Mouse (Mus musculus) forebrain, embryonic 15.5 days (tissue): ENCODE measurements around the gene Slc8b1. TPM values are rescaled to one million over a fixed set of nuclear protein-coding genes. Genes with fewer than 3 reads are reported as not detected.

Experiments used
- ATAC-seq: fragments of 200-750 bp; cut with Nextera tagmentation; replicated peaks from 2 replicates; pipeline ENCODE4 v1.8.0; 2017; ENCODE audit warnings: mild to moderate bottlenecking, moderate TSS enrichment, moderate library complexity
- H3K27ac ChIP-seq: fragments of 300-500 bp; sonication (generic); replicated peaks from 2 replicates; pipeline ENCODE4 v1.5.1; 2015; ENCODE audit warnings: mild to moderate bottlenecking, inconsistent platforms
- H3K27me3 ChIP-seq: fragments of 300-500 bp; sonication (generic); 2 replicates; pipeline ENCODE4 v1.6.1; 2015; ENCODE audit warnings: inconsistent platforms
- H3K36me3 ChIP-seq: fragments of 300-500 bp; sonication (generic); 2 replicates; pipeline ENCODE4 v1.6.1; 2015; ENCODE audit warnings: mild to moderate bottlenecking, inconsistent platforms
- H3K4me1 ChIP-seq: fragments of 300-500 bp; sonication (generic); 2 replicates; pipeline ENCODE4 v1.6.1; 2015; ENCODE audit warnings: inconsistent platforms
- H3K4me2 ChIP-seq: fragments of 300-500 bp; sonication (generic); replicated peaks from 2 replicates; pipeline ENCODE4 v1.6.1; 2015; ENCODE audit warnings: mild to moderate bottlenecking, inconsistent platforms
- H3K4me3 ChIP-seq: fragments of 300-500 bp; sonication (generic); 2 replicates; pipeline ENCODE4 v1.5.1; 2015; ENCODE audit warnings: mild to moderate bottlenecking, inconsistent platforms
- H3K9ac ChIP-seq: fragments of 300-500 bp; sonication (generic); replicated peaks from 2 replicates; pipeline ENCODE4 v1.6.1; 2015; ENCODE audit warnings: mild to moderate bottlenecking, inconsistent platforms
- H3K9me3 ChIP-seq: fragments of 300-500 bp; sonication (generic); 2 replicates; pipeline ENCODE4 v1.6.1; 2016; ENCODE audit warnings: inconsistent platforms
- WGBS: fragments of 180-500 bp; shearing (Covaris S2); methylation state at CpG from one replicate; pipeline ENCODE4 v1.1.7; 2015; ENCODE audit warnings: mixed read lengths; 5-methylcytosine and 5-hydroxymethylcytosine counted together
- polyA plus RNA-seq: library from polyadenylated mRNA; unstranded; fragments of >200 nt; fragmentation: Nextera tagmentation; extraction: Ambion mirVana; gene quantifications from 2 replicates; pipeline ENCODE4 v1.2.1, GENCODE M21; 2015

Gene Slc8b1
- polyA plus RNA-seq: 2.2 and 2.4 TPM in 2 replicates

DNA sequence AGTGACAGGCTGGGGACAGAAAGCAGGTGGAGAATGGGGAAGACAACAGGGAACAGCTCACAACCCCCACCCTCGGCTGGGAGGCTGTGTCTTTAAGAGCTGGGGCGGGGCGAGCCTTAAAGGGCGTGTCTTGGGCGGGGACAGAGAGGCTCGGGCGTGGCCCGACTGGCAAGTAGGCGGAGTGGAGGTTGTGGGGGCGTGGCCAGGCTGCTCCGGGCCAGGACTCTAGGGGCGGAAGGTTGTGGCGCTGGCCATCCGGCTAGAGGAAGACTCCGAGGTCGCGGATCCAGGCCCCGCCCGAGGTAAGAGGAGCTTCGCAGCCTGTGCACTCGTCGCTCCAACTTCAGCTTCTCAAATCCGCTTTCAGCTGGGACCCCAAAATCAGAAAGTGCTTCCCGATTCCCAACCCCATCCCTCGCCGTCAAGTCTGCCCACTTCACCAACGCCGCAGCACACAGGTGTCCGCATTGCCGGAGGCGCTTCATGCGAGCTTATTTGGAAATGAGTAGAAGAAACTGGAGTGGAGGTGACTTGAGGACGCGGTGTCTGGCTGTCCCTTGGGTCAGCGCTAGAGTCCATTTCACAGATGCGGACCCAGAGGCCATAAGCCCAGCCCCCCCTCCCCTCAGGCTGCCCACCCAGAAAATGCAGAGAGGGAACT, at the start of gene Slc8b1:
Gene Slc8b1 (plus strand): TSS at position 187 of the 661 bp plus-strand sequence.
- H3K9ac ChIP-seq: 0 out of 2 replicates have a peak within 1 kb of the TSS, but pooled peaks have one; percentile 15
- H3K27ac ChIP-seq: no peak within 1 kb of the TSS
- no peaks in the 10 kb centered on the region for H3K9me3 ChIP-seq
- no peaks in the 10 kb centered on the region; the same call in 1 of the 2 replicates for H3K27me3 ChIP-seq
- H3K36me3 ChIP-seq: no peaks in the 10 kb centered on the region
- H3K4me1 ChIP-seq: peaks cover 30% of the 10 kb centered on the region
- ATAC-seq: peak; percentile 76
- H3K4me2 ChIP-seq: peak within 1 kb of the TSS; percentile 55
- under 1% methylated on average over 36 of the region's 36 CpGs for WGBS
- peak within 1 kb of the TSS; percentile 44 for H3K4me3 ChIP-seq

DNA sequence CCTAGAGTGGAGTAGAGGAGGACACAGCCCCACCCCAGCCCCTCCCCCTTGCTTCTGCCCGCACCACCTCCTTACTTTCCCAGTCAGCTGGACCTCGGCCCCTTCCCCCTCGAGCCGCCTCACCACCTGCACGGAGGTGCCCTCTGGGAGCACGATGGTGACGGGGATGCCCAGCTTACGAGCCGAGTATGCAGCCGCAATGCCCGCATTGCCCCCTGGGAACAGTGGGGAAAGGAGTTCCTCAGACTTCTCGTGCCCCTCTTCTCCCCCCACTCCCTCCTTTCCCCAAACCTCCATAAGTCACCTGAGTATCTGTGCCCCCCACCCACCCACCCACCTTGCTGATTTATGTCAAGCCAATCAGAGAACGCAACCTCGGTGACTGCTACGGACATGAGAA, 49.1 kb upstream of the Slc8b1 start:
- H3K36me3 ChIP-seq: no peaks in the 10 kb centered on the region
- no peak overlapping the region for H3K4me3 ChIP-seq
- no peak overlapping the region for H3K4me2 ChIP-seq
- H3K9me3 ChIP-seq: no peaks in the 10 kb centered on the region
- no peaks in the 10 kb centered on the region for H3K27me3 ChIP-seq
- H3K27ac ChIP-seq: no peak overlapping the region
- H3K9ac ChIP-seq: no peak overlapping the region
- WGBS: 73% methylated on average over 15 of the region's 15 CpGs
- no peaks in the 10 kb centered on the region for H3K4me1 ChIP-seq
- no peak for ATAC-seq

DNA sequence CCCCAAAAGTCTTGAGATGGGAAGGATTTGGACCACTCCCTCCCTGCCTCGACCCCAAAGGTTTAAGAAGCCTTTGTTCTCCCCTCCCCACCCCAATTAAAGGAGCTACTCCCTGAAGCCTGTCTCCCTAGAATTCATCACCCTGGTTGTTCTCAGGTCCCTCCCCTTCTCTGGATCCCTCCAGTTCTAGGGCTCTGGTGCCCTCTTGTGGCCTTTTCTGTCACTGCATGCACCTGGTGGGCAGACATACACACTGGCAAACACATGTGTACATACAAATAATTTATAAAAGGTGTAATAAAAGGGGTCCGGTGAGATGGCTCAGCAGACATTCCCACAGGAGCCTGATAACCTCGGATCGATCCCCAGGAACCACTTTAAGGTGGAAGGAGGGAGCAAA, 46.6 kb upstream of the Slc8b1 start:
- H3K4me2 ChIP-seq: no peak overlapping the region
- no peak overlapping the region for H3K27ac ChIP-seq
- H3K4me1 ChIP-seq: no peaks in the 10 kb centered on the region
- ATAC-seq: no peak
- H3K4me3 ChIP-seq: no peak overlapping the region
- H3K27me3 ChIP-seq: no peaks in the 10 kb centered on the region
- no peaks in the 10 kb centered on the region for H3K9me3 ChIP-seq
- 77% methylated on average over 4 of the region's 4 CpGs for WGBS
- H3K9ac ChIP-seq: no peak overlapping the region
- no peaks in the 10 kb centered on the region for H3K36me3 ChIP-seq

DNA sequence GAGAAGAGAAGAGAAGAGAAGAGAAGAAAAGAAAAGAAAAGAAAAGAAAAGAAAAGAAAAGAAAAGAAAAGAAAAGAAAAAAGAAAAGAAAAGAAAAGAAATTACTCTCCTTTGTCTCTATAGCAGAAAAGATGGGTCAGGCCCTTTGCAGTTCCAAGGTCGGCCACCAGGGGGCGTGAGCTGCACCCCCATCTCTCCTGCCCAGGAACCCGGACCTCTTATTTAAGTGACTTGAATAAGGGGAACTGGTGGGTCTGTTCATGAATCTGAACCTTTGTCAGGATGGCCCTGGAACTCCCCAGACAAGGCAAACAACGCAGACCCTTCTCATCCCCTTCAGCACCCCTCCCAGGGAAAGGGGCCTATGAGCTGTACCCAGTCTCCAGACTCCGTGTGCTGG, 45.9 kb upstream of the Slc8b1 start:
- WGBS: 42% methylated on average over 5 of the region's 5 CpGs
- ATAC-seq: no peak
- H3K27ac ChIP-seq: no peak overlapping the region
- no peaks in the 10 kb centered on the region for H3K36me3 ChIP-seq
- H3K4me3 ChIP-seq: no peak overlapping the region
- no peak overlapping the region for H3K4me2 ChIP-seq
- H3K4me1 ChIP-seq: no peaks in the 10 kb centered on the region
- H3K27me3 ChIP-seq: no peaks in the 10 kb centered on the region
- no peaks in the 10 kb centered on the region for H3K9me3 ChIP-seq
- H3K9ac ChIP-seq: no peak overlapping the region

DNA sequence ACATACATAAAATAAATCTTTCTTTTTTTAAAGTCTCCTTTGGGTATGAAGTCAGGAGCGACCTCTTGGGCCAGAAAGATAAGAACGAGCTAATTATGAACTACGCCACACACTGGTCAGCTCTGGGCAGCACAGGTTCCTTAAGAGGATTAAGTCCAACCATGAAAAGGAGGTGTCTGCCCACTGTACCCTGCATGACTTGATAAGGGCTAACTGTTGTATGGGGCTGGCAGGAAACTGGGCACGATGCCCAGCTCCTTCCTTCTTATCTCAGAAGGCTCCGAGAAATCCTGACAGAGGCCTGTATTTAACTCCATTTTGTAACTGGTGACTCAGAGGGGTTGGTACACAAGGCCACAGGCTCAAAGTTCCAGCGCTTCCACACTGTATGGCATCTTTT, 45.1 kb upstream of the Slc8b1 start:
- Histone ChIP-seq H3K9ac (no peak overlapping the region), H3K4me2 (no peak overlapping the region), H3K4me3 (no peak overlapping the region), H3K27ac (no peak overlapping the region), H3K4me1 (no peaks in the 10 kb centered on the region), H3K27me3 (no peaks in the 10 kb centered on the region), H3K9me3 (no peaks in the 10 kb centered on the region), H3K36me3 (no peaks in the 10 kb centered on the region)
- ATAC-seq: no peak
- 60% methylated on average over 6 of the region's 6 CpGs for WGBS

DNA sequence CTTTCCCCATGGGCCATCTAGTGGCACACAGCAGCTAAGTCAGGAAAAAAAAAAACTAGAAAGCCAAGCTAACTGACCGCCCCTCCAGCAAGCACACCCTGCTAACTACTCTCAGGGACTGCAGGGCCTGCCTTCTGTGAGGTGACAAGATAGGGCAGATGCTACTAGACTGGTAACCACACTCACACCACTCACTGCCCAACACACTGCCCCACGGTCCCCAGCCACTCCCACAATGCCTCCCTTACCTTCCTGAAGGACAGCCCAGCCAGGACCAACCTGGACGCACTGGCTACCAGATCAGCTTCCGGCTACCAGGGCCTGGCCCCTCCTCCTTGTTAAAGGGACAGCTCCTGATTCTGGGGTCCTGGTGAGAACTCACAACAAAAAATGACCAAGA, 43.9 kb upstream of the Slc8b1 start:
- Histone ChIP-seq H3K4me2 (no peak overlapping the region), H3K9me3 (no peaks in the 10 kb centered on the region), H3K9ac (no peak overlapping the region), H3K36me3 (no peaks in the 10 kb centered on the region), H3K4me1 (no peaks in the 10 kb centered on the region), H3K4me3 (0 out of 2 replicates have a peak overlapping the region, but pooled peaks have one; percentile 4), H3K27ac (no peak overlapping the region), H3K27me3 (no peaks in the 10 kb centered on the region)
- WGBS: 8% methylated on average over 4 of the region's 4 CpGs
- no peak for ATAC-seq

DNA sequence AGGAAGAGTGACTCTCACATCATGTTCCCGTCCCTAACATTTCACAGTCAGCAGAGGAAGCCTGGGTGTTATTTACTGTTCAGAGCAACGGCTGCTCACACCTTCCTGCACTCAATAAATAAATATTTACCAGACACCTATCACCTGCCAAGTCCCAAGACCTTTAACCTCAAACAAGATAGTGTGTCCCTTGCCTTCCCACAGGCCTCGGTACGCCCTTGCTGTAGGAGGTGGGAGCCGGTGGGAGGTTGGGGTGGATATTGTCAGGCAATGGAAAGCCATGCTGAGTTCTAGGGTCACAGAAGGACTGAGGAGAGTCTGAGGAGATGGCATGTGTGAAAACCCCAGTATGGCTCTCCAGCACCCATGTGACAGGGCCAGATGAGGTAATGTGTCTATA, 42.6 kb upstream of the Slc8b1 start:
- Histone ChIP-seq H3K4me2 (no peak overlapping the region), H3K27ac (no peak overlapping the region), H3K36me3 (no peaks in the 10 kb centered on the region), H3K4me1 (no peaks in the 10 kb centered on the region), H3K9me3 (no peaks in the 10 kb centered on the region), H3K4me3 (no peak overlapping the region), H3K9ac (no peak overlapping the region), H3K27me3 (no peaks in the 10 kb centered on the region)
- ATAC-seq: no peak
- 79% methylated on average over 5 of the region's 5 CpGs for WGBS

DNA sequence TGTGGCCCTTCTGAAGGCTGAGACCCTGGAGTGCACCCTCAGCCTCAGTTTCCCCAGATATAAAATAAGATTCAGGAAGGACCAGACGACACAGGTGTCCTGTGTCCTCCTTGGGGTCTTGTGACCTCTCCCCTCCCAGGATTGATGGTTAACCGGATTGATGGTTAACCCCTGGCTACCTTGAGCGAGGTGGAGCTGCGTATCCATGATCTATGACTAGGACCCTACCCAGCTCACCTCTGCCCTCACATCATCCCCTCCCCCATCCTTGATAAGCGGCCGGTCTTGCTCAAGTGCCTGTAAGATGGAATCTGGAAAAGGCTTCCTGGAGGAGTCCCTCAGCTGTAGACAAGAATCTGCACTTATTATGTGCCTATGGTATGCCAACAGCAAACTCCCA, 42.1 kb upstream of the Slc8b1 start:
- no peak overlapping the region for H3K9ac ChIP-seq
- no peak overlapping the region for H3K4me2 ChIP-seq
- H3K4me1 ChIP-seq: no peaks in the 10 kb centered on the region
- WGBS: 88% methylated on average over 6 of the region's 6 CpGs
- no peaks in the 10 kb centered on the region for H3K9me3 ChIP-seq
- H3K27me3 ChIP-seq: no peaks in the 10 kb centered on the region
- H3K27ac ChIP-seq: no peak overlapping the region
- H3K36me3 ChIP-seq: no peaks in the 10 kb centered on the region
- no peak for ATAC-seq
- no peak overlapping the region for H3K4me3 ChIP-seq

DNA sequence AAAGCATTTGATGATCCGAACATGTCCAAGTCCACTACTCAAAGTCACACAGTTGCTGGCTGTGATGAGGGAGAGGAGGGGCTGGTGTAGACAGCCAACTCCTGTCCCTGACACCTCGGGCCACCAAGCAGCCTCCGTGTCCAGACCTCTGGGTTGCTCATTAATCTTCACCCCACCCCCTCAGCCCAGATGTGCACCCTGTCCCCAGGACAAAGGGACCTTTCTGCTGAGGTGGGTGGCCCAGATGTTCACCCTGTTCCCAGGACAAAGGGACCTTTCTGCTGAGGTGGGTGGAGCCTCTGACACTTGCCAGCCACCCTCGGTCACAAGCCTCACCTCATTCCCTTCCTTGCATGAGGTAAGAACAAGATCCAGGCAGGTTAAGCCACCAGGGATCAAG, 39.4 kb upstream of the Slc8b1 start:
- 56% methylated on average over 4 of the region's 4 CpGs for WGBS
- ATAC-seq: no peak
- no peak overlapping the region for H3K4me3 ChIP-seq
- no peaks in the 10 kb centered on the region for H3K36me3 ChIP-seq
- no peak overlapping the region for H3K9ac ChIP-seq
- no peaks in the 10 kb centered on the region for H3K27me3 ChIP-seq
- H3K4me1 ChIP-seq: no peaks in the 10 kb centered on the region
- no peak overlapping the region for H3K4me2 ChIP-seq
- no peaks in the 10 kb centered on the region for H3K9me3 ChIP-seq
- H3K27ac ChIP-seq: no peak overlapping the region

DNA sequence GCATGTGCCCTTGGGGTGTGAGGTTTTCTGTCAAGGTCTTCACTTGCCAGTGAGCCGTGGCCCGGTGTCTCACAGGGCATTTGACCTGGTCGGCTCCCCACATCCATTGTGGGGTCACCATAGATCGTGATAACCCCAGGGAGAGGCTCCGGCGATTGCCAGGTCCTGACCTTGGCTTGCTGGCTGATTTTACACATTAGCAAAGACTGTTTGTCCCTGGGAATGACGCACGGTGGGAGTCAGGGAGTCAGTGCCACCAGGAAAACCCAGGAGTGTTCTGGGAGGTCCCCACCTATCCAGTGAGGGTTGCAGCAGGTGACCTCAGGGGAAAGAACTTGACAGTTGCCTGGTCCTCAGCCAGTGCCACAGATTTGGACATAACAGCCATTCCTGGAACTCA, 38.2 kb upstream of the Slc8b1 start, which contains the start of gene Sdsl:
Gene Sdsl (minus strand): TSS at position 41 of the 400 bp plus-strand sequence.
- no peak within 1 kb of the TSS for H3K4me2 ChIP-seq
- no peak within 1 kb of the TSS for H3K9ac ChIP-seq
- no peaks in the 10 kb centered on the region for H3K9me3 ChIP-seq
- no peaks in the 10 kb centered on the region for H3K27me3 ChIP-seq
- WGBS: 81% methylated on average over 8 of the region's 8 CpGs
- no peaks in the 10 kb centered on the region for H3K36me3 ChIP-seq
- ATAC-seq: no peak
- no peak within 1 kb of the TSS for H3K27ac ChIP-seq
- H3K4me1 ChIP-seq: no peaks in the 10 kb centered on the region
- H3K4me3 ChIP-seq: no peak within 1 kb of the TSS

DNA sequence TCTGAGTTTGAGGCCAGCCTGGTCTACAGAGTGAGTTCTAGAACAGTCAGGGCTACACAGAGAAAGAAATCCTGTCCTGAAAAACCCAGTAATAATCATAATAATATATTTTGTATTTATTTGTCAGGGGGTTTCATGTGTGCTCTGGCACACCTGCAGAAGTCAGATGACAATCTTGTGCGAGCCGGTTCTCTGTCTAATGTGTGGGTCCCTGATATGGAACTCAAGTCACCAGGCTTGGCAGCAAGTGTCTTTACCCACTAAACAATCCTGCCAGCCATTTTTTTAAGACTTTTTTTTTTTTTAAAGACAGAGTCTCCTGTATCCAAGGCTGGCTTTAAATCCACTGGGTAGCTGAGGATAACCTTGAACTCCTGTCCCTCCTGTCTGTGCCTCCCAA, 37.6 kb upstream of the Slc8b1 start:
- Histone ChIP-seq H3K27me3 (no peaks in the 10 kb centered on the region), H3K27ac (no peak overlapping the region), H3K4me2 (no peak overlapping the region), H3K9me3 (no peaks in the 10 kb centered on the region), H3K4me3 (no peak overlapping the region), H3K4me1 (no peaks in the 10 kb centered on the region), H3K9ac (no peak overlapping the region), H3K36me3 (no peaks in the 10 kb centered on the region)
- WGBS: 98% methylated on average over 2 of the region's 2 CpGs
- no peak for ATAC-seq

DNA sequence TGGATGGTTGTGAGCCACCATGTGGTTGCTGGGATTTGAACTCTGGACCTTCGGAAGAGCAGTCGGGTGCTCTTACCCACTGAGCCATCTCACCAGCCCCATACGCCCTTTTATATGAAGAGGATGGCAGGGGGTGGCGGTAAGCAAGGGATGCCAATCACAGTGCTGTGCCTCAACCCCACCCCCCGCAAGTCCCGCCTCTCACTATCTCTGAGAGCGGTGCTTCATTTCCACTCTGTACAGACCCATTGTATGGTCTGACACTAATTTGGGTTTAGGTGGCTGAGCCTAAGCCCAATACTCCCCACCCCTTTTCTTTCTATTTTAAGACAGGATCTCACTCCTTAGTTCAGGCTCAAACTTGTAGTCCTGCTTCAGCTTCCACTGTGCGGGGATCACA, 35.1 kb upstream of the Slc8b1 start:
- Histone ChIP-seq H3K9ac (no peak overlapping the region), H3K4me2 (no peak overlapping the region), H3K36me3 (no peaks in the 10 kb centered on the region), H3K4me3 (no peak overlapping the region), H3K4me1 (no peaks in the 10 kb centered on the region), H3K27ac (no peak overlapping the region), H3K27me3 (no peaks in the 10 kb centered on the region), H3K9me3 (no peaks in the 10 kb centered on the region)
- WGBS: 47% methylated on average over 8 of the region's 8 CpGs
- ATAC-seq: no peak

DNA sequence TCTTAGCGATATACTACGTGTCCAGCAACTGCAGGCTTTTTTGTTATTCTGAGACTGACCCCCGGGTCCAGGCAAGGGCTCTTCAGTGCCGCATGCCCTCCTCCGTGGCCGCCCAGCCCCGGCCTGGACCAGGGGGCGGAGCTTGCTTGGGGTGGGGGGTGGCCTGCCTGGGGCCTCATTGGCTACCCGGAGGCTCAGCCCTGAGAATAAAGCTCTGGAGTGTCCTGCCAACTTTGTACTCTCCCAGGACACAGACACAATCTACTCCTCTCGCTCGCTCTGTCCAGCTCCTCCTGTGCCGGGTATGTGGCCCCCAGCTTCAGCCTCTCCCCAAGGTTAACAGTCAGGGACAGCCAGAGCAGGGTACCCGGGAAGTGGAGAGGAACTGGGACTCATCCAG, 34.7 kb upstream of the Slc8b1 start, which contains the start of gene Sds:
Gene Sds (plus strand): TSS at position 231 of the 400 bp plus-strand sequence.
- no peaks in the 10 kb centered on the region for H3K36me3 ChIP-seq
- H3K4me1 ChIP-seq: no peaks in the 10 kb centered on the region
- no peak within 1 kb of the TSS for H3K27ac ChIP-seq
- H3K4me2 ChIP-seq: no peak within 1 kb of the TSS
- ATAC-seq: no peak
- H3K4me3 ChIP-seq: no peak within 1 kb of the TSS
- H3K9me3 ChIP-seq: no peaks in the 10 kb centered on the region
- no peak within 1 kb of the TSS for H3K9ac ChIP-seq
- 12% methylated on average over 13 of the region's 13 CpGs for WGBS
- H3K27me3 ChIP-seq: no peaks in the 10 kb centered on the region
